Mouse (Mus musculus): ENCODE results near the gene Nt5c3b.

- TF ChIP-seq POLR2A (IDR thresholded peaks at IDR 0.05; ENCODE audit: low read depth, low read length) (no peak), RAD21 (IDR thresholded peaks at IDR 0.05; ENCODE audit: low read depth, low read length) (no peak), EP300 (IDR thresholded peaks at IDR 0.05; ENCODE audit: low read length) (no peak), CTCF (conservative IDR thresholded peaks at IDR 0.05 in 1 of 2, IDR thresholded peaks at IDR 0.05 in 1 of 2; ENCODE audit: low read depth in 2 of 2, low read length in 2 of 2) (no peak), GABPA (IDR thresholded peaks at IDR 0.05; ENCODE audit: insufficient replicate concordance, low read depth, low read length) (no peak)
These were observed 38.9 kb downstream of the Nt5c3b start for GRCm38 (mm10) chr11:100402682-100403081.
